Mouse (Mus musculus) limb, embryonic 10.5 days (tissue): ENCODE data around the gene Ackr2. TPM values are rescaled to one million over a fixed set of nuclear protein-coding genes. Genes with fewer than 3 reads are reported as not detected.

Source experiments
- DNase-seq: peaks from one replicate; pipeline ENCODE4 v3.0.0-alpha.2; 2017; ENCODE audit warnings: low spot score
- H3K27ac ChIP-seq: fragments of 300-500 bp; sonication (generic); 2 replicates; pipeline ENCODE4 v1.5.1; 2016; ENCODE audit warnings: mild to moderate bottlenecking
- H3K27me3 ChIP-seq: fragments of 300-500 bp; sonication (generic); 2 replicates; pipeline ENCODE4 v1.6.1; 2016; ENCODE audit warnings: low read depth, mild to moderate bottlenecking; ENCODE audit not compliant: poor library complexity, severe bottlenecking
- H3K36me3 ChIP-seq: fragments of 300-500 bp; sonication (generic); 2 replicates; pipeline ENCODE4 v1.6.1; 2016; ENCODE audit warnings: mild to moderate bottlenecking, moderate library complexity
- H3K4me1 ChIP-seq: fragments of 300-500 bp; sonication (generic); 2 replicates; pipeline ENCODE4 v1.6.1; 2016
- H3K4me3 ChIP-seq: fragments of 300-500 bp; sonication (generic); 2 replicates; pipeline ENCODE4 v1.5.1; 2016; ENCODE audit warnings: mild to moderate bottlenecking, moderate library complexity
- H3K9me3 ChIP-seq: fragments of 300-500 bp; sonication (generic); replicated peaks from 2 replicates; pipeline ENCODE4 v1.6.1; 2016; ENCODE audit warnings: mild to moderate bottlenecking
- WGBS: fragments of 180-500 bp; shearing (Covaris S2); methylation state at CpG from one replicate; pipeline ENCODE4 v1.1.7; 2016; 5-methylcytosine and 5-hydroxymethylcytosine counted together
- polyA plus RNA-seq: library from polyadenylated mRNA; unstranded; fragments of >200 nt; fragmentation: Nextera tagmentation; extraction: Ambion mirVana; gene quantifications from 2 replicates; pipeline ENCODE4 v1.2.1, GENCODE M21; 2016

The Ackr2 gene
- polyA plus RNA-seq, 1 experiment from 2014 or later, result 0.16 TPM

- no peaks in the 10 kb centered on the region for H3K36me3 ChIP-seq
- no peak for DNase-seq
- H3K4me3 ChIP-seq, result no peak overlapping the region
- 0 out of 2 replicates have a peak, but pooled peaks cover 5% of the 10 kb centered on the region for H3K27me3 ChIP-seq
- 92% methylated on average over 7 of the region's 7 CpGs for WGBS
- no peak overlapping the region for H3K27ac ChIP-seq
- no peaks in the 10 kb centered on the region for H3K4me1 ChIP-seq
- no peaks in the 10 kb centered on the region for H3K9me3 ChIP-seq
These were observed 13.0 kb downstream of the Ackr2 start for GRCm38 (mm10) chr9:121911196-121911595.

DNA sequence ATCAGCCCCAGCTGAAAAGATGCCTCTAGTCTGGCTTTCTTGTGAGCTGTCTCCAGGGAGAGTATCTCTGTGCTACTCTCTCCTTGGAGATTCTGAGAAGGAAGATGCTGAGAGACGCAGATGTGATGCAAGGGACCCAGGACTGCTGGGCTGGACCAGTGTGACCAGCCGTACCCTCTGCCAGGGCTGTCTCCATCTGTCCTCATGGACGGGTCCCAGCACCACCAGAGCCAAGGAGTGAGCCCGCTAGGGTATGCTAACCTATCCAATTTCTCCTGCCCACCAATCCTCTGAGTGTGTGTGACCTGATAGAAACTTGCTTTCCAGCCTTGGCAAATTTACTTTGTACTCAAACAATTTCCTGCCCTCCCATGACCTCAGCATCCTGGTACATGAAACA lies 14.6 kb downstream of the Ackr2 start:
- Histone ChIP-seq H3K9me3 (no peaks in the 10 kb centered on the region), H3K27ac (no peak overlapping the region), H3K4me1 (no peaks in the 10 kb centered on the region), H3K36me3 (no peaks in the 10 kb centered on the region), H3K27me3 (0 out of 2 replicates have a peak, but pooled peaks cover 5% of the 10 kb centered on the region), H3K4me3 (no peak overlapping the region)
- WGBS, result 82% methylated on average over 4 of the region's 4 CpGs
- no peak for DNase-seq

DNA sequence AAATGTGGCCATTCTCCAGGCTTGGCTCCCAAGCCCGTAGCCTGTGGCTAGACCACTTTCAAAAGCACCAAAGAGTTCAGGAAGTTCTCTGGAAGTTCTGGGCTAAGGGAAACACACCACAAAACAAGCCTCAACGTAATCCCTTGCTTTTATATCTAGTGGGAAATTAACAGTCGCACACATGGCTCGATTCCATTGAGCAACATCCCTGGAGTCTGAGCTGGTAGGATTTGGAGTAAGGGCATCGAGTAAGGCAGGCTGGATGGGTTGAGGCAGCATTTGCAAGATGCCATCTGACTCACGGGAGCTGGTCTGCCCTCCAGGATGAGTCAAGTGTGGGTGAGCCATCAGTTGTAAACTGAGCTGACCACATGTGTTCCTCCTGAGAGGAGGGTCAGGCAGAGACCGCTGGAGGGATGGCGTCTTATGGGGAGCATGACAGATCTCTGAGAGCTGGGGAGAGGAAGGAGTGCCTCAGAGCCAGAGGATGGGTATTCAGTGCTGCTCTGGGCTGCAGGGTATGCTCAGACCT lies 16.1 kb downstream of the Ackr2 start:
- H3K4me3 ChIP-seq, result no peak overlapping the region
- no peak overlapping the region for H3K27ac ChIP-seq
- no peaks in the 10 kb centered on the region for H3K36me3 ChIP-seq
- 0 out of 2 replicates have a peak, but pooled peaks cover 5% of the 10 kb centered on the region for H3K27me3 ChIP-seq
- no peak for DNase-seq
- WGBS, result 85% methylated on average over 8 of the region's 8 CpGs
- H3K4me1 ChIP-seq, result no peaks in the 10 kb centered on the region
- H3K9me3 ChIP-seq, result no peaks in the 10 kb centered on the region

DNA sequence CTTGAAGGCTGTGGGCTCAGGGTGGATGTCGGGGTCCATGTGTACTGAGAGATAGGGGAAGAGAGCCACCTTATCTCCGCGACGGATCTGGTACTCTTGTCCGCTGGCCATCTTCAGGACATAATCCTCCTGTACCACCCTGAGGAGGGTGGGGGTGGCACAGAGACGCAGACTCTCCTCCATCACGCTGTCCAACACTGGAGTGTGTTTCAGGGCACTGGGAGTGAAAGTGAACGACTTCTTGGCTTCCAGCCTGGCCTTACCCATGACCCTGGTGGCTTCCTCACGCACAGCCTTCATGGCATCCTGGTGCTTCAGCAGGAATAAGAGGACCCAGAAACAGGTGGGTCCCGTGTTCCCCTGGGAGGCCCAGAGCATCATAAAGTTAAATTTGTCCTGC lies 16.9 kb downstream of the Ackr2 start:
- WGBS, result 92% methylated on average over 10 of the region's 10 CpGs
- no peak for DNase-seq
- H3K4me1 ChIP-seq, result no peaks in the 10 kb centered on the region
- H3K27me3 ChIP-seq, result no peaks in the 10 kb centered on the region
- H3K4me3 ChIP-seq, result no peak overlapping the region
- H3K9me3 ChIP-seq, result no peaks in the 10 kb centered on the region
- H3K36me3 ChIP-seq, result no peaks in the 10 kb centered on the region
- H3K27ac ChIP-seq, result no peak overlapping the region

GRCm38 (mm10) chr9:121916102-121916501 lies 17.9 kb downstream of the Ackr2 start, which contains the start of gene Cyp8b1:
Gene Cyp8b1 (minus strand): TSS chr9:121916305.
- Histone ChIP-seq H3K36me3 (no peaks in the 10 kb centered on the region), H3K4me3 (no peak within 1 kb of the TSS), H3K27ac (no peak within 1 kb of the TSS), H3K9me3 (no peaks in the 10 kb centered on the region), H3K4me1 (no peaks in the 10 kb centered on the region), H3K27me3 (no peaks in the 10 kb centered on the region)
- WGBS, result 86% methylated on average over 8 of the region's 8 CpGs
- DNase-seq, result no peak

DNA sequence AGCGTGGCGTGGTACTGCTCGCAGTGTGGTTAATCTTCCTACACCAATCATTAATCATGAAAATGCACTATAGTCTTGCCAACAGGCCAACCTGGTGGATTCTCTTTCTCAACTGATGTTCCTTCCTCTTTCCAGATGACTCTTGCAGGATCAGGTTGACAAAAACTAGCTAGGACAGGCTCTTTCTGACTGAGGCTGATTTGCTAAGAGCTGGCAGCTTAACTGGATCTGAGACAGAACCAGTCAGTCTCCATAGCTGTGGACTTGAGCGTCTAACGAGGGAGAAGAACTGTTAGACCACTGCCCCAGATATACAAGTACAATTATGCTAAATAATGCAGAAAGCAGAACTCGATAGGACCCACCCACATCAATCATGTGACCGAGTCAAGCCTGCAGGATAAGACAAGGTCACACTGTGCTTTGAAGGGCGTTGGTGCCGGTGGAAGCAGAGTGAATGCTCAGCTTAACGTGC lies 20.9 kb downstream of the Ackr2 start:
- Histone ChIP-seq H3K4me3 (no peak overlapping the region), H3K4me1 (no peaks in the 10 kb centered on the region), H3K9me3 (no peaks in the 10 kb centered on the region), H3K27me3 (no peaks in the 10 kb centered on the region), H3K36me3 (no peaks in the 10 kb centered on the region), H3K27ac (no peak overlapping the region)
- DNase-seq, result no peak
- WGBS, result 83% methylated on average over 10 of the region's 10 CpGs

- Histone ChIP-seq H3K4me3 (no peak overlapping the region), H3K36me3 (no peaks in the 10 kb centered on the region), H3K27ac (no peak overlapping the region), H3K4me1 (peaks cover 7% of the 10 kb centered on the region), H3K27me3 (no peaks in the 10 kb centered on the region), H3K9me3 (no peaks in the 10 kb centered on the region)
- WGBS, result 90% methylated on average over 8 of the region's 8 CpGs
- DNase-seq, result no peak
These were observed 25.3 kb downstream of the Ackr2 start for GRCm38 (mm10) chr9:121923443-121923842.

DNA sequence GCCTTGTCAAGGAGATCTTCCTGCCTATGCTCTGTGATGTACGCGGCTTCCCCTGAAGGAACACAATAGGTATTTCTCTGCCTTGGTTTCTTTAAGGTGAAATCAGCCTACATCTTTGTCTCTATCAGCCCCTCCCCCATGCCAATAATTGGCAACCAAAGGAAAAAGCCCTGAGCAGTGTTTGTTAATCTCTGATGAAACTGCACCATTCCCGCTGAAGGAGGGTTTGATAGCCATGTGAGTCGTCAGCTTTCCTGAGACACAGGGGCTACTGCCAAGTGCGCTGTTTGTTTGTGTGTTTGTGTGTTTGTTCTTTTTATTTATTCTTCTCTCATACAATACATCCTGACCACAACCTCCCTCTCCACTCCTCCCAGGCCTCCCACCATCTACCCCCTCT lies 25.8 kb downstream of the Ackr2 start:
- no peaks in the 10 kb centered on the region for H3K27me3 ChIP-seq
- no peak overlapping the region for H3K4me3 ChIP-seq
- DNase-seq, result no peak
- no peak overlapping the region for H3K27ac ChIP-seq
- H3K36me3 ChIP-seq, result no peaks in the 10 kb centered on the region
- WGBS, result 89% methylated on average over 5 of the region's 5 CpGs
- H3K4me1 ChIP-seq, result peaks cover 7% of the 10 kb centered on the region
- no peaks in the 10 kb centered on the region for H3K9me3 ChIP-seq

DNA sequence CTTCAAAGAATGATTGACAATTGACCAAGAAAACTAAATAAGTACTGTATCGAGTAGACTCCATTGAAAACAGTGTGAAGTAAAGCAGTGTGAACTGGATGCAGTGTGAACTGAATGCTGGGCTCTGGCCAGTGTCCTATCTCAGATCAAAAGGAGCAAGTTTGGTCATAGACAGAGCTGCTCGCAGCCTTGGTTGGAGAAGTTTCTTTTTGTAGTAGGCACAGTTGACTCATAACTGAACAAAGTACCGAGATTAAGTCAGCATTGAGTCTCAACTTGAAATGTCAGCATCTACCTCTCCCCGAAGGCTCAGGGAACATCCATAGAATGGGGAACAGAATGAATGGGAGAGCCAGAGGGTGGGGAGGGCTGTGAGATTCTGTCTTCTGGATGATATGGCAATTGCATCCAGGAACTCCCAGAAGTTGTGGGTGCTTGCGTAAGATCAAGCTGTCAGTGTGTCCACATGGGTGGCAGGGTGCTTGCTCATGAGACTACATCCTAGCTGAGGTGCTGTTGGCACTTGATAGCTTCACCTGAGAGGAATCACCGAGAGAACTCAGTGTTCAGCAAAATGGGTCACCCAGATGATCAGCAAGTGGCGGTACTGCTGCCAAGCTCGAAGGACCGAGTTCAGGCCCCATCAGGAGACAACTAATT lies 26.9 kb downstream of the Ackr2 start:
- DNase-seq, result no peak
- Histone ChIP-seq H3K27ac (no peak overlapping the region), H3K36me3 (no peaks in the 10 kb centered on the region), H3K4me3 (no peak overlapping the region), H3K4me1 (peaks cover 7% of the 10 kb centered on the region), H3K27me3 (no peaks in the 10 kb centered on the region), H3K9me3 (no peaks in the 10 kb centered on the region)
- WGBS, result 91% methylated on average over 9 of the region's 9 CpGs

GRCm38 (mm10) chr9:121925959-121926358 lies 27.8 kb downstream of the Ackr2 start:
- no peak for DNase-seq
- Histone ChIP-seq H3K36me3 (no peaks in the 10 kb centered on the region), H3K27me3 (no peaks in the 10 kb centered on the region), H3K4me3 (no peak overlapping the region), H3K27ac (no peak overlapping the region), H3K4me1 (peaks cover 7% of the 10 kb centered on the region), H3K9me3 (no peaks in the 10 kb centered on the region)
- WGBS, result 70% methylated on average over 8 of the region's 8 CpGs

DNA sequence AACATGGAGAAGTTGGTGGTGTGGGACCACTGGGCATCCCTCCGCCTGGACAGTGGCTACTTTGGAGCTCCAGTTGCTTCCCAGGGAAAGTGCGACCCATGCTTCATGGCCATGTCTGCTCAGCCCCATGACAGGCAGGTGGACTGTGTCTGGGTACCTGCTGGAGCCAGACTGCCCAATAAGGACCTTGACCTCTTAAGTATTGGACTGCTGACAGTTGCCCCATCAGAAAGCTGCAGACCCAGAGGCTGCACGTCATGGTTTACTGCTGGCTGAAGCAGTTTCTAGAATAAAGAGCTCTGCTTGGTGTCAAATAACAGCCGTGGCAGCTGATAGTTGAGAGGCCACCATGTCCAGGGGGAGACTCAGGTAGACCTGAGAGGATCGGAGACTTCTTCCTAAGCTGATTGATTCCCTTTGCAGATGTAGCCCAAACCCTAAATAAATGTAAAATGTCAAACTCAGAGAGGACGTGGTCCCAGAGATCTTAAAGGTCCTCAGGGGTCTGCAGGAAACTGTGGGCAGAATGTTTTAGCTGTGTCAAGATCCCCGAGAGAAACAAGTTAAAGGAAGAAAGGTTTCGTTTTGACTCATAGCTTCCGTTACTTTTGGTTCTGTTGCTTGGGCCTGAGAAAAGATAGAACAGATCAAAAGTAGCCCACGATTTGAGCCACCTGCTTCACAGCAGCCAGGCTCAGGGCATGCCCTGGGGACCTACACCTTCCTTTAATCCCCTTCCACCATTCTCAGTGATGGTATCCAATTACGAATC lies 28.7 kb downstream of the Ackr2 start:
- no peak for DNase-seq
- no peak overlapping the region for H3K27ac ChIP-seq
- H3K4me1 ChIP-seq, result peaks cover 7% of the 10 kb centered on the region
- WGBS, result 63% methylated on average over 11 of the region's 11 CpGs
- H3K36me3 ChIP-seq, result no peaks in the 10 kb centered on the region
- H3K4me3 ChIP-seq, result no peak overlapping the region
- no peaks in the 10 kb centered on the region for H3K9me3 ChIP-seq
- H3K27me3 ChIP-seq, result no peaks in the 10 kb centered on the region

GRCm38 (mm10) chr9:121927721-121928120 lies 29.6 kb downstream of the Ackr2 start:
- H3K4me3 ChIP-seq, result no peak overlapping the region
- WGBS, result 79% methylated on average over 7 of the region's 7 CpGs
- no peak for DNase-seq

GRCm38 (mm10) chr9:121928498-121928897 lies 30.3 kb downstream of the Ackr2 start:
- peak; percentile 66 for DNase-seq
- H3K9me3 ChIP-seq, result no peaks in the 10 kb centered on the region
- WGBS, result 30% methylated on average over 2 of the region's 2 CpGs
- H3K27me3 ChIP-seq, result no peaks in the 10 kb centered on the region
- H3K4me3 ChIP-seq, result no peak overlapping the region
- no peak overlapping the region for H3K27ac ChIP-seq
- no peaks in the 10 kb centered on the region for H3K36me3 ChIP-seq
- peaks cover 7% of the 10 kb centered on the region for H3K4me1 ChIP-seq

More at GRCm38 (mm10) chr9:121927721-121928120, 29.6 kb downstream of the Ackr2 start:
- peaks cover 7% of the 10 kb centered on the region for H3K4me1 ChIP-seq
- H3K9me3 ChIP-seq, result no peaks in the 10 kb centered on the region
- no peaks in the 10 kb centered on the region for H3K27me3 ChIP-seq
- no peak overlapping the region for H3K27ac ChIP-seq
- no peaks in the 10 kb centered on the region for H3K36me3 ChIP-seq
